Mouse (Mus musculus) E14TG2a.4 (cell line): Measurements from ENCODE around the gene Pkd1.
A peak's percentile ranks its signal among the peaks of the same experiment; 100 is the strongest.

Experiments
- H3K27me3 ChIP-seq: 2 replicates; pipeline ENCODE4 v1.6.1; 2014; ENCODE audit warnings: low read length, control low read depth; ENCODE audit not compliant: insufficient read depth
- H3K36me3 ChIP-seq: 2 replicates; pipeline ENCODE4 v1.6.1; 2014; ENCODE audit warnings: low read length, control low read depth; ENCODE audit not compliant: insufficient read depth
- H3K4me1 ChIP-seq: replicated peaks from 2 replicates; pipeline ENCODE4 v1.6.1; 2014; ENCODE audit warnings: low read depth, low read length, control low read depth
- H3K4me3 ChIP-seq: replicated peaks from 2 replicates; pipeline ENCODE4 v1.5.1; 2014; ENCODE audit warnings: mild to moderate bottlenecking, low read length
- H3K9me3 ChIP-seq: 2 replicates; pipeline ENCODE4 v1.6.1; 2014; ENCODE audit warnings: low read length, control low read depth
- CTCF ChIP-seq: conservative IDR thresholded peaks from 2 replicates; pipeline ENCODE4 v1.5.1; 2014; ENCODE audit warnings: low read length
- NANOG ChIP-seq: IDR thresholded peaks from 2 replicates; pipeline ENCODE4 v1.6.1; 2014; ENCODE audit warnings: borderline replicate concordance, low read length, mixed read lengths
- POU5F1 ChIP-seq: IDR thresholded peaks from 2 replicates; pipeline ENCODE4 v1.6.1; 2014; ENCODE audit warnings: low read length, borderline replicate concordance

Gene Pkd1

GRCm38 (mm10) chr17:24549618-24550415 lies at the start of gene Pkd1:
TSS of gene Pkd1 (plus strand) at chr17:24549834.
- H3K4me1 ChIP-seq = peaks cover 33% of the 10 kb centered on the region
- H3K36me3 ChIP-seq = peaks cover 6% of the 10 kb centered on the region; the same call in 1 of the 2 replicates
- no peaks in the 10 kb centered on the region for H3K9me3 ChIP-seq
- H3K27me3 ChIP-seq = peaks cover 22% of the 10 kb centered on the region
- H3K4me3 ChIP-seq = peak within 1 kb of the TSS; percentile 95
- no peak for TF ChIP-seq NANOG
- TF ChIP-seq CTCF = no peak
- no peak for TF ChIP-seq POU5F1

- Histone ChIP-seq H3K27me3 (peaks cover 46% of the 10 kb centered on the region), H3K4me1 (peaks cover 42% of the 10 kb centered on the region), H3K4me3 (no peak overlapping the region), H3K9me3 (no peaks in the 10 kb centered on the region), H3K36me3 (no peaks in the 10 kb centered on the region)
- TF ChIP-seq POU5F1 (no peak), NANOG (no peak), CTCF (peak; percentile 40)
Observed at GRCm38 (mm10) chr17:24502208-24502607, 47.4 kb upstream of the Pkd1 start.

GRCm38 (mm10) chr17:24504085-24504484 lies 45.5 kb upstream of the Pkd1 start:
- peak overlapping the region; percentile 64 for H3K4me3 ChIP-seq
- H3K27me3 ChIP-seq = peaks cover 48% of the 10 kb centered on the region
- peaks cover 15% of the 10 kb centered on the region for H3K36me3 ChIP-seq
- no peaks in the 10 kb centered on the region for H3K9me3 ChIP-seq
- TF ChIP-seq POU5F1 (no peak), NANOG (no peak), CTCF (no peak)
- peaks cover 60% of the 10 kb centered on the region for H3K4me1 ChIP-seq

- Histone ChIP-seq H3K9me3 (no peaks in the 10 kb centered on the region), H3K4me1 (peaks cover 61% of the 10 kb centered on the region)
- TF ChIP-seq CTCF (no peak), NANOG (no peak), POU5F1 (no peak)
Observed at GRCm38 (mm10) chr17:24505286-24505955, 44.2 kb upstream of the Pkd1 start.

GRCm38 (mm10) chr17:24506332-24507070 lies 43.1 kb upstream of the Pkd1 start:
- Histone ChIP-seq H3K4me1 (peaks cover 61% of the 10 kb centered on the region), H3K9me3 (no peaks in the 10 kb centered on the region), H3K27me3 (peaks cover 48% of the 10 kb centered on the region), H3K36me3 (peaks cover 39% of the 10 kb centered on the region), H3K4me3 (peak overlapping the region; percentile 72)
- no peak for TF ChIP-seq CTCF

More at GRCm38 (mm10) chr17:24505286-24505955, 44.2 kb upstream of the Pkd1 start:
- Histone ChIP-seq H3K27me3 (peaks cover 48% of the 10 kb centered on the region), H3K36me3 (peaks cover 28% of the 10 kb centered on the region), H3K4me3 (peak overlapping the region; percentile 64)

- TF ChIP-seq CTCF = no peak
- TF ChIP-seq POU5F1 = no peak
- no peak for TF ChIP-seq NANOG
Observed at GRCm38 (mm10) chr17:24507129-24507664, 42.4 kb upstream of the Pkd1 start.

GRCm38 (mm10) chr17:24507806-24508460 lies 41.7 kb upstream of the Pkd1 start:
- peaks cover 52% of the 10 kb centered on the region for H3K36me3 ChIP-seq
- peaks cover 45% of the 10 kb centered on the region for H3K27me3 ChIP-seq
- H3K4me1 ChIP-seq = peaks cover 52% of the 10 kb centered on the region
- TF ChIP-seq POU5F1 = no peak
- TF ChIP-seq CTCF = no peak
- no peak for TF ChIP-seq NANOG
- no peaks in the 10 kb centered on the region for H3K9me3 ChIP-seq
- no peak overlapping the region for H3K4me3 ChIP-seq

More at GRCm38 (mm10) chr17:24507129-24507664, 42.4 kb upstream of the Pkd1 start:
- Histone ChIP-seq H3K4me1 (peaks cover 54% of the 10 kb centered on the region), H3K4me3 (peak overlapping the region; percentile 72), H3K27me3 (peaks cover 48% of the 10 kb centered on the region), H3K9me3 (no peaks in the 10 kb centered on the region), H3K36me3 (peaks cover 46% of the 10 kb centered on the region)
